Mouse (Mus musculus): ENCODE data around the gene Olfr120.
"Not testable (repeated sequence)": the region's sequence is repeated elsewhere in the genome, so short reads cannot be mapped to it uniquely, and the experiment has no call there.

Gene Olfr120

DNA sequence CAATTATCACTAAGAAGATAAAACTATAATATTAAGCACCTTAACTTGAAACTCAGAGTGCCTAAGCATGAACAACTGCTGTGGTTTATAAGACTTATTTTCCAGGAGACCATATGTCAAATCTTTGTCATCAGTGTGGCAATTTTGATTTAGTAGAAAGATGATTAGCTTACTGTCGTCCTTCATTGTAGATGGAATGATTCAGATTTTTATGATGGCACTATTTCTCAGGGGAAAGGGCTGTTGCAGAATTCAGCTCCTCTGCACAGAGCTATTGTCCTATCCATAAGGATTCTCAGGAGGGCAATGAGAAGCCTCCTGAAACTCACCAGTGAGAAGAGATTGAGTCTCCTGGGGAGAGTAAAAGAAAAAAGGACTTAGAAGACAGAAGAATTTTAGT is at the start of gene Olfr120:
Olfr120 (plus strand) TSS at position 301 of the 400 bp plus-strand sequence.
- DNase-seq (ENCODE audit: low spot score): no peak

- not testable (repeated sequence) for DNase-seq (ENCODE audit: low spot score)
Measured at GRCm38 (mm10) chr17:37696264-37696663, 25.3 kb upstream of the Olfr120 start, which contains the start of gene Olfr119. Gene Olfr119, plus strand, starts transcription at chr17:37696564.

GRCm38 (mm10) chr17:37738070-37738469 is 16.5 kb downstream of the Olfr120 start:
- no peak for DNase-seq (ENCODE audit: low spot score)

- DNase-seq (ENCODE audit: low spot score): no peak
Measured at GRCm38 (mm10) chr17:37768307-37768706, 46.7 kb downstream of the Olfr120 start, which contains the start of gene Olfr122. Gene Olfr122, plus strand, starts transcription at chr17:37768607.
